Mouse (Mus musculus) left cerebral cortex, adult 8-10 months (tissue): ENCODE measurements around the gene Tmem107. TPM values are rescaled to one million over a fixed set of nuclear protein-coding genes. Genes with fewer than 3 reads are reported as not detected.
A peak's percentile ranks its signal among the peaks of the same experiment; 100 is the strongest.

ENCODE experiments used
- DNase-seq, 2 experiments: peaks; one replicate each; pipeline ENCODE4 v3.0.0; 2022; ENCODE audit warnings: low spot score in 2 of 2
- total RNA-seq, 4 experiments: library from RNA; stranded (reverse); gene quantifications; 2 replicates each; pipeline ENCODE4 v1.2.4; 2022

Tmem107 gene
- total RNA-seq, 4 experiments from 2014 or later: 15.2 to 19.4 (median 17.1) TPM

GRCm38 (mm10) chr11:69059357-69059974 lies 11.1 kb upstream of the Tmem107 start, which contains the start of gene Borcs6:
TSS of gene Borcs6 (plus strand) at chr11:69059717.
- DNase-seq: peak; percentile 86 to 99

- peak in 1 of 2 experiments; percentile 50 for DNase-seq
Observed at GRCm38 (mm10) chr11:69059975-69060411, 10.6 kb upstream of the Tmem107 start.

GRCm38 (mm10) chr11:69060448-69061254 lies 10.0 kb upstream of the Tmem107 start:
- DNase-seq: peak; percentile 37 to 44

- no peak for DNase-seq
Observed at GRCm38 (mm10) chr11:69061255-69061912, 9.2 kb upstream of the Tmem107 start.

- DNase-seq: peak; percentile 54 to 88
Observed at GRCm38 (mm10) chr11:69062194-69062760, 8.3 kb upstream of the Tmem107 start.

- DNase-seq: peak; percentile 87 to 100
Observed at GRCm38 (mm10) chr11:69062761-69063224, 7.8 kb upstream of the Tmem107 start.

GRCm38 (mm10) chr11:69063413-69064201 lies 7.0 kb upstream of the Tmem107 start:
- DNase-seq: peak in 1 of 2 experiments; percentile 73

- no peak for DNase-seq
Observed at GRCm38 (mm10) chr11:69064259-69065133, 6.1 kb upstream of the Tmem107 start.

GRCm38 (mm10) chr11:69065394-69065925 lies 5.1 kb upstream of the Tmem107 start:
- DNase-seq: no peak

- DNase-seq: peak; percentile 46 to 74
Observed at GRCm38 (mm10) chr11:69066163-69066861, 4.3 kb upstream of the Tmem107 start.

- peak; percentile 72 to 91 for DNase-seq
Observed at GRCm38 (mm10) chr11:69066956-69067355, 3.6 kb upstream of the Tmem107 start.

GRCm38 (mm10) chr11:69067601-69068000 lies 3.0 kb upstream of the Tmem107 start:
- no peak for DNase-seq

GRCm38 (mm10) chr11:69070093-69070492 lies 513 bp upstream of the Tmem107 start:
- DNase-seq: peak in 1 of 2 experiments; percentile 26

- no peak for DNase-seq
Observed at GRCm38 (mm10) chr11:69071262-69071661, 656 bp downstream of the Tmem107 start.

- DNase-seq: no peak
Observed at GRCm38 (mm10) chr11:69072234-69072633, 1.6 kb downstream of the Tmem107 start.

- no peak for DNase-seq
Observed at GRCm38 (mm10) chr11:69072666-69073064, 2.1 kb downstream of the Tmem107 start.

GRCm38 (mm10) chr11:69073065-69073888 lies 2.7 kb downstream of the Tmem107 start:
- DNase-seq: peak; percentile 64 to 90
